Mouse (Mus musculus) liver, embryonic 16.5 days (tissue): ENCODE measurements around the gene Abcc6. TPM values are rescaled to one million over a fixed set of nuclear protein-coding genes. Genes with fewer than 3 reads are reported as not detected.
"Not testable (repeated sequence)": the region's sequence is repeated elsewhere in the genome, so short reads cannot be mapped to it uniquely, and the experiment has no call there.

Experiments used
- ATAC-seq: fragments of 200-750 bp; cut with Nextera tagmentation; 2 replicates; pipeline ENCODE4 v1.8.0; 2017; ENCODE audit warnings: low read depth, mild to moderate bottlenecking, moderate number of reproducible peaks, moderate library complexity
- H3K27ac ChIP-seq: fragments of 300-500 bp; sonication (generic); 2 replicates; pipeline ENCODE4 v1.5.1; 2014; ENCODE audit warnings: mild to moderate bottlenecking, low read length
- H3K27me3 ChIP-seq: fragments of 300-500 bp; sonication (generic); 2 replicates; pipeline ENCODE4 v1.6.1; 2014; ENCODE audit warnings: low read depth, low read length, mixed read lengths; ENCODE audit not compliant: control insufficient read depth, insufficient read depth
- H3K36me3 ChIP-seq: fragments of 300-500 bp; sonication (generic); 2 replicates; pipeline ENCODE4 v1.6.1; 2014; ENCODE audit warnings: mild to moderate bottlenecking; ENCODE audit not compliant: control insufficient read depth, insufficient read depth
- H3K4me1 ChIP-seq: fragments of 300-500 bp; sonication (generic); 2 replicates; pipeline ENCODE4 v1.6.1; 2014; ENCODE audit warnings: low read depth, low read length, mixed read lengths; ENCODE audit not compliant: control insufficient read depth
- H3K4me2 ChIP-seq: fragments of 300-500 bp; sonication (generic); 2 replicates; pipeline ENCODE4 v1.6.1; 2014; ENCODE audit warnings: low read depth, low read length, mixed read lengths
- H3K4me3 ChIP-seq: fragments of 300-500 bp; sonication (generic); 2 replicates; pipeline ENCODE4 v1.5.1; 2014; ENCODE audit warnings: low read depth, mild to moderate bottlenecking, low read length
- H3K9ac ChIP-seq: fragments of 300-500 bp; sonication (generic); 2 replicates; pipeline ENCODE4 v1.6.1; 2014; ENCODE audit warnings: low read depth, low read length
- H3K9me3 ChIP-seq: fragments of 300-500 bp; sonication (generic); replicated peaks from 2 replicates; pipeline ENCODE4 v1.6.1; 2016; ENCODE audit warnings: low read length; ENCODE audit not compliant: control insufficient read depth
- WGBS: fragments of 180-500 bp; shearing (Covaris S2); extraction: QIAGEN DNeasy Blood & Tissue Kit; methylation state at CpG from one replicate; pipeline ENCODE4 v1.1.7; 2014; ENCODE audit not compliant: insufficient replicate concordance; 5-methylcytosine and 5-hydroxymethylcytosine counted together
- polyA plus RNA-seq: library from polyadenylated mRNA; unstranded; fragments of >200 nt; fragmentation: Nextera tagmentation; extraction: Ambion mirVana; gene quantifications from 2 replicates; pipeline ENCODE4 v1.2.1, GENCODE M21; 2015

Gene Abcc6
- polyA plus RNA-seq, 1 experiment from 2014 or later, result 19.2 TPM

GRCm38 (mm10) chr7:45974512-45974911 is 55.6 kb downstream of the Abcc6 start:
- no peak for ATAC-seq
- Histone ChIP-seq H3K36me3 (no peaks in the 10 kb centered on the region), H3K27ac (no peak overlapping the region), H3K4me3 (no peak overlapping the region), H3K27me3 (no peaks in the 10 kb centered on the region), H3K4me1 (no peaks in the 10 kb centered on the region; the same call in 1 of the 2 replicates), H3K4me2 (no peak overlapping the region), H3K9me3 (no peaks in the 10 kb centered on the region), H3K9ac (no peak overlapping the region)
- WGBS, result 50% methylated on average over 6 of the region's 6 CpGs

- Histone ChIP-seq H3K4me3 (no peak overlapping the region), H3K36me3 (no peaks in the 10 kb centered on the region), H3K27me3 (no peaks in the 10 kb centered on the region), H3K27ac (no peak overlapping the region), H3K4me2 (no peak overlapping the region), H3K9me3 (no peaks in the 10 kb centered on the region), H3K9ac (no peak overlapping the region), H3K4me1 (no peaks in the 10 kb centered on the region; the same call in none of the 2 replicates)
- 23% methylated on average over 6 of the region's 6 CpGs for WGBS
- ATAC-seq, result 0 out of 2 replicates have a peak, but pooled peaks have one; percentile 26
Observed at GRCm38 (mm10) chr7:45974103-45974502, 56.0 kb downstream of the Abcc6 start.

DNA sequence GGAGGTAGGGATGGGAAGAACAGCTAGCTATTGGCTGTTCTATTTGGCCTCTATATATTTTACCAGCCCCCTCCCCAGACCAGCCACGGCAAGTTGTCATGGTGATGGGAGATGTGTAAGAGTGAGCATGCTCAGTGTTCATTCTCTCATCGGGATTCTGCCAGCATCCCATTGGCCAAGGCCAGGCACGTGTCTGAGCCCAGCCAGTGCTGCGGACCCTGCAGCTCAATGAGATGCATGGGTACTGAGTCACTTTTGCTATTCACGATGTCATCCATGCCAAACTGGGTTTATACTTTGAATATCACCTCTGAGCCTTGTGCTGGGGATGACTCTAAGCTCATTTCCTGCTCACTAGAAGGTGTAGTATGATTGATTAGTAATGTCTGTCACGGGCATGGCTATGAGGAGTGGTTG is 56.8 kb downstream of the Abcc6 start:
- Histone ChIP-seq H3K9me3 (no peaks in the 10 kb centered on the region), H3K4me3 (no peak overlapping the region), H3K4me2 (no peak overlapping the region), H3K4me1 (no peaks in the 10 kb centered on the region; the same call in none of the 2 replicates), H3K27me3 (no peaks in the 10 kb centered on the region), H3K9ac (no peak overlapping the region), H3K36me3 (no peaks in the 10 kb centered on the region), H3K27ac (no peak overlapping the region)
- WGBS, result 63% methylated on average over 6 of the region's 6 CpGs
- no peak for ATAC-seq

DNA sequence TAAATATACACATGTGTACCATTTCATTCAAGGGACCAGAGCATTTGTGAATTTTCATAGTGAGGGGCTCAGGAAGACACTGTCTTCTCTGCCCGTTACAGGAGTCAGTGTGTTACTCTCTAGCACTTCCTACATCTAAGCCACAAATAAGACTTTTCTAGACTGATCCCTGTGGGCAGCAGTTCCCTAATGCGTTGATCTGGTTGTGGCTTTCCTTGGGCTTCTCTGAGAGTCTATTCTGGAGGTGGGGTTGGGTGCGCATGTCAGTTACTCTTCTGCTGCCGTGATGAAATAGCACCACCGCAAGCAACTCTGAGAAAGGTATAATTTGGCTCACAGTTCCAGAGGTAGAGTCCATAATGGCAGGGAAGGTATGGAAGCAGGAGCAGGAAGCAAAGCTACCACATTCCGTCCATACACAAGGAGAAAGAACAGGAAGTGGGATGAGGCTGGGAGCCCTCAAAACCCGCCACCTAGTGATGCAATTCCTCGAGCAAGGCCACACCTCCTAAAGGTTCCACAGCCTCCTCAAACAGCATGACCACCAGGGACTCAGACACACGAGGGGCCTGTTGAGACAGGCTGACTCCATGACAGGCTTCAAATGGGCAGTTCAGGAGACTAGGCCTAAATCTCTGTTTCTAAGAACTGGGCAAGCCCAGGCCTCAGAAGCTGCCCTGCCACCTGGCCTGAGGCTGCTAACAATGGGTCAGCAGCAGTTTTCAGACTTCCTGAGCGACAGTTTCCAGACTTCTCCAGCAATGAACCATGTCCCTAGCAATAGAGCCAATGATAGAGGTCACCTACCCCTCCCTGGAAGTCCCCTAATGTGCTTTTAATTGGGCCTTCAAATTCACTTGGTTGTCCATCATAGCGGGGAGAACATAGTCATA is 58.0 kb downstream of the Abcc6 start:
- Histone ChIP-seq H3K4me3 (no peak overlapping the region), H3K36me3 (no peaks in the 10 kb centered on the region), H3K27me3 (no peaks in the 10 kb centered on the region), H3K4me2 (no peak overlapping the region), H3K9me3 (no peaks in the 10 kb centered on the region), H3K4me1 (no peaks in the 10 kb centered on the region; the same call in none of the 2 replicates), H3K27ac (no peak overlapping the region), H3K9ac (no peak overlapping the region)
- no peak for ATAC-seq
- 51% methylated on average over 11 of the region's 11 CpGs for WGBS

GRCm38 (mm10) chr7:45956611-45957010 is 73.5 kb downstream of the Abcc6 start:
- ATAC-seq, result no peak
- H3K9ac ChIP-seq, result no peak overlapping the region
- no peak overlapping the region for H3K27ac ChIP-seq
- H3K4me2 ChIP-seq, result no peak overlapping the region
- no peaks in the 10 kb centered on the region for H3K36me3 ChIP-seq
- no peaks in the 10 kb centered on the region for H3K27me3 ChIP-seq
- no peak overlapping the region for H3K4me3 ChIP-seq
- no peaks in the 10 kb centered on the region for H3K9me3 ChIP-seq
- WGBS, result 41% methylated on average over 4 of the region's 4 CpGs
- H3K4me1 ChIP-seq, result no peaks in the 10 kb centered on the region

DNA sequence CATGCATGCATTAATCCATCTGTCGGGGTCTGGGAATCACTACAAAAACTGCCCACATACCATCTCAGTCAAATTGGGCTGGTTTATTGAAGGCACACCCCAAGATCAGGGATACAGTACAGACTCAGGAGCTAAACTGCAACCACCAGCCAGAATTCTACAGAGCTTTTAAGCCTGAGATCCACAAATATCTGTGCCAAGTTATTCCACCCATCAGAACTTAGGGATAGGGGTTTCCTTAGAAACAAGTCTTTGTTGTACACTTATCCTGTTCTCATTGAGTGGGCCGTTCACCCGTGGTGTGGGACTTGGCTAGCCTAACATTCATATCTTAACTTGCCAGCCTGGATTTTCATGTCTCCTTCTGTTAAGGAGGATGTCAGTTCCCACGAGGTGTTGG is 81.0 kb downstream of the Abcc6 start:
- WGBS, result 58% methylated on average over 4 of the region's 4 CpGs
- Histone ChIP-seq H3K9me3 (no peaks in the 10 kb centered on the region), H3K9ac (no peak overlapping the region), H3K4me2 (no peak overlapping the region), H3K4me3 (no peak overlapping the region), H3K4me1 (no peaks in the 10 kb centered on the region), H3K36me3 (no peaks in the 10 kb centered on the region), H3K27me3 (no peaks in the 10 kb centered on the region), H3K27ac (no peak overlapping the region)
- ATAC-seq, result no peak

DNA sequence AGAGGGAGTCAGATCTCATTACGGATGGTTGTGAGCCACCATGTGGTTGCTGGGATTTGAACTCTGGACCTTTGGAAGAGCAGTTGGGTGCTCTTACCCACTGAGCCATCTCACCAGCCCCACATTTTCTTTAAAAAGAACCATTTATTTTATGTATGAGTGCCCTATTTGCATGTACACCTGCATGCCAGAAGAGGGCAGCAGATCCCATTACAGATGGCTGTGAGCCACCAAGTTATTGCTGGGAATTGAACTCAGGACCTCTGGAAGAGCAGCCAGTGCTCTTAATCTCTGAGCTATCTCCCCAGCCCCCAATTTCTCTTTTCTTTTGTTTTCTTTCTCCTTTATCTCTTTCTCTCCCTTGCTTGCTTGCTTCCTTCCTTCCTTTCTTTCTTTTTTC is 86.8 kb downstream of the Abcc6 start:
- ATAC-seq, H3K9me3 ChIP-seq, H3K4me3 ChIP-seq, H3K36me3 ChIP-seq, H3K27ac ChIP-seq, H3K4me1 ChIP-seq, H3K4me2 ChIP-seq, H3K9ac ChIP-seq, H3K27me3 ChIP-seq: not testable (repeated sequence)
- WGBS, result 60% methylated on average over 1 of the region's 1 CpGs

- H3K4me1 ChIP-seq, result no peaks in the 10 kb centered on the region
- 56% methylated on average over 9 of the region's 9 CpGs for WGBS
- no peaks in the 10 kb centered on the region for H3K36me3 ChIP-seq
- no peaks in the 10 kb centered on the region for H3K9me3 ChIP-seq
- H3K4me3 ChIP-seq, result no peak overlapping the region
- H3K4me2 ChIP-seq, result no peak overlapping the region
- no peak overlapping the region for H3K9ac ChIP-seq
- ATAC-seq, result no peak
- no peaks in the 10 kb centered on the region for H3K27me3 ChIP-seq
- no peak overlapping the region for H3K27ac ChIP-seq
Observed at GRCm38 (mm10) chr7:45941986-45942385, 88.1 kb downstream of the Abcc6 start.

DNA sequence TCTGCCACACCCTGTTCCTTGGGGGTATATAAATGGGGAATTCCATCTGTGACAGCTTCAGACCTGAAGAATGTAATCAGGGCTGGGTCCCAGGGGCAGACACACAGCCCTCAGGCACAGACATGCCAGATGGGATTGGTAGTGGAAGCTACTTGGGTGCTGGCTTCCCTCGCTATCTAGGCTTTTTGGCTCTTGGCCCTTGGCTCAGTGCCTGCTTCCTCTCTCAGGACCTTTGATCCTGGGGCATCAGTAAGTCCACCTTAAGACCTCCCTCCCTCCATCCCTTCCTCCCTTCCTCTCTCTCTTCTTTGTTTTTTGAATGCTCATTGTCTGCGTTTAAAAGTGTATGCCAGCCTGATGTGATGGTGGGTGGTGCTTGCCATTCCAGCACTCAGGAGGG is 90.3 kb downstream of the Abcc6 start:
- Histone ChIP-seq H3K4me1 (no peaks in the 10 kb centered on the region), H3K9ac (no peak overlapping the region), H3K27ac (no peak overlapping the region), H3K9me3 (no peaks in the 10 kb centered on the region), H3K27me3 (no peaks in the 10 kb centered on the region), H3K4me2 (no peak overlapping the region), H3K4me3 (no peak overlapping the region), H3K36me3 (no peaks in the 10 kb centered on the region)
- WGBS, result 31% methylated on average over 2 of the region's 2 CpGs
- no peak for ATAC-seq
